Mouse (Mus musculus) lung, postnatal 0 days (tissue): ENCODE measurements at regions not wholly inside any gene's neighbourhood (a gene's known extent, or its start where the extent isn't known, plus 50 kb on each side); places are given as distances from the start of the nearest gene placed in this dataset.
"Not testable (repeated sequence)": the region's sequence is repeated elsewhere in the genome, so short reads cannot be mapped to it uniquely, and the experiment has no call there.

Experiments
- CTCF ChIP-seq: IDR thresholded peaks from 2 replicates; pipeline ENCODE4 v1.5.1; 2016; ENCODE audit warnings: antibody characterized with exemption, mild to moderate bottlenecking
- EP300 ChIP-seq: IDR thresholded peaks from 2 replicates; pipeline ENCODE4 v1.6.1; 2016; ENCODE audit warnings: antibody characterized with exemption, mild to moderate bottlenecking, control low read depth

DNA sequence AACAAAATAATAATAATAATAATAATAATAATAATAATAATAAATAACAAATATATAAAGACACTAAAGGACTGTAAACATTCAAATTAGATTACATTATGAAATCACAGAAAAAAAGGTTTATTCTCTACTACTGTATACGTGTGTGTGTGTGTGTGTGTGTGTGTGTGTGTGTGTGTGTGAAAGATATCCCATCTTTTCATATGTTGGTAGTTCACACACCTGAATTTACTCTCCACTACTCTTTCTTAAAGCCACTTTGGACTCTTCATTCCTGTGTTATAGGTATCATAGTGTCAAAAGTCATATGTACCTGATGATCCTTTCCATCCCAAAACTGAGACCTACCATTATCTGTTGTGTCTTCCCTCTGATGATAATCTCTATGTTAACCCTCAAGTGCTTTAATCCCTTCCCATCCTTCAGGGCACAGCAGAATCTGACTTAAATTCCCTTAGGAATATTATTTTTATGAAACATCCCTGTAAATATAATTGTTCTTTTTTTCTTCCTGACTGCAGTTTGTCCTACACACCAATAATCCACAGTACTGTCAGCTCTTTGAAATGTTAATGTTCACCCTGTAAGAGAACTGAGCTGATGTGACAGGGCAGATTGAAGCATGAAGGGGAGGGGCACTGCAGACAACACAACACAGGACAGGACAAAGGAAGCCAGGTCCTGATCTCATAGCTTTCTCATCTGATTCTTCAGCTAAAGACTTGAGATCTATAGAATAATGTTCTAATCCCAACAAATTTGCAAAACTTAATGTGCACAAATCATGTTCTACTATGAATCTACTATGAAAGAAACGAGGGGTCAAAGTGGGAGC is 309.4 kb upstream of the Snrpn start:
- TF ChIP-seq EP300, CTCF: not testable (repeated sequence)
